Mouse (Mus musculus) cerebellum, adult 11-12 months (tissue): ENCODE results near the gene Tbxa2r.

Source experiments
- DNase-seq: peaks from one replicate; pipeline ENCODE4 v3.0.0; 2022

The Tbxa2r gene

GRCm38 (mm10) chr10:81322444-81322843 lies 6.1 kb upstream of the Tbxa2r start:
- peak; percentile 77 for DNase-seq

GRCm38 (mm10) chr10:81323141-81323775 lies 5.3 kb upstream of the Tbxa2r start:
- peak; percentile 57 for DNase-seq

GRCm38 (mm10) chr10:81323791-81324530 lies 4.6 kb upstream of the Tbxa2r start:
- peak; percentile 43 for DNase-seq

DNA sequence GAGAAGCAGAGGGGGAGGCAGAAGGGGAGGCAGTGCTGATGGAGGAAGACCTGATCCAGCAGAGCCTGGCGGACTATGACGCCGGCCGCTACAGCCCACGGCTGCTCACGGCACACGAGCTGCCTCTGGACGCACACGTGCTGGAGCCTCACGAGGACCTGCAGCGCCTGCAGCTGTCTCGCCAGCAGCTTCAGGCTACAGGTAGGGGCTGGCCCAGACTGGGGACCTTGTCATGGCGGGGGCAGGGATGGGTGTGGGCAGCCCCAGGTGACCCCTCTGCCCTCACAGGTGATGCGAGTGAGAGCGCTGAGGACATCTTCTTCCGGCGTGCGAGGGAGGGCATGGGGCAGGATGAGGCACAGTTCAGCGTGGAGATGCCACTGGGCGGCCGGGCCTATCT lies 3.4 kb upstream of the Tbxa2r start:
- peak; percentile 46 for DNase-seq

GRCm38 (mm10) chr10:81325781-81326180 lies 2.8 kb upstream of the Tbxa2r start:
- DNase-seq = peak; percentile 34

GRCm38 (mm10) chr10:81326858-81327257 lies 1.7 kb upstream of the Tbxa2r start:
- DNase-seq = no peak

DNA sequence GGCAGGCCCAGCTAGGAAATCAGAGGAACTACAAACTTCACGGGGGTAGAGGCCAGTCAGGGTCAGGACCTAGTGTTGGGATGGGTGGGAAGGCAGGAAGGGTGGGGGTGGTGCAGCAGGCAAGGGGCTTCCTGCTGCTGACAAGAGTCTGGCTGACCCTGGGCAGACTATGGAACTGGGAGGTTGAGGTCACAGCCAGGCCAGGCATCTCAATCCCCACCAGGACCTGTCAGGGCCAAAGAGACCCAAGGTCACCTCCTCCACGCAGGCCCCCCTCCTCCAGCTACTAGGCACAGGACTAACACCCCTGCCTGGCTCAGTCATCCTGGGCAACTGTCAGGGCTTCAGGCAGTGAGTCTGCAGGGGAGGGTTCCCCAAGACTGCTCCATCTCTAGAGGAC lies 572 bp upstream of the Tbxa2r start:
- no peak for DNase-seq

DNA sequence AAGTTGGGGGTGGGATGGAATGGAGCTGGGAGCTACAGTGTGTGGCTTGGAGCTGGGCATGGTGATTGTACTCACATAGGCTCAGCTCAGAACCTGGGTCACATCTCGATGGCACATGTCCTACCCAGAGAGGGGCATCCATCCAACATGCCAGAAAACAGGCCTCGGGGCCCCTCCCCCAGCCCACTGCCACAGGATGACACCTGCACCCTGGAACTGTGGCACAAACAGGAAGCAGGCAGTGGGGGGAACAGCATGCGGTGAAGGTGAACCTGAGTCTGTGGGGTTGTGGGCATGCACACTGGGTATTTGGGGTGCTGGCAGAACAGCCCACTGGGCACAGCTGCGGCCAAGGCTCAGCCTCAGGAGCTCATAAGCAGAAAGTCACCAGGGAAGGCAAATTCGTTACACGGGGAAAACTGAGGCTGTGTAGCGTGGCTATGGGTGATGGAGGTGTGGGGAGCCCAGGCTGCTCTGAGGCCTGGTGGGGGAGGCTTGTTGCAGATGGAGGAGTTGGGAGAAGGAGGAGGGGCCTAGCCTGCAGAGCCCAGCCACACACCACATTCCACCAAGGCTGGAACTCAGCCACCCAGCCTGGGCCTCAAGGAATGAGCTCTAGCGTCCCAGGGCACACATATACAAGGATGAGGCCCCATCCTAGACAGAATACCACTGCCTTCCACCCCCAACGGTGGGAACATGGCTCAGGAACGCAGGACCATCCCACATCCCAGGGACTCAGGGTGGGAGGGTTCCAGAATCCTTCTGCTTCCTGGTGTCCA lies 854 bp downstream of the Tbxa2r start:
- no peak for DNase-seq

DNA sequence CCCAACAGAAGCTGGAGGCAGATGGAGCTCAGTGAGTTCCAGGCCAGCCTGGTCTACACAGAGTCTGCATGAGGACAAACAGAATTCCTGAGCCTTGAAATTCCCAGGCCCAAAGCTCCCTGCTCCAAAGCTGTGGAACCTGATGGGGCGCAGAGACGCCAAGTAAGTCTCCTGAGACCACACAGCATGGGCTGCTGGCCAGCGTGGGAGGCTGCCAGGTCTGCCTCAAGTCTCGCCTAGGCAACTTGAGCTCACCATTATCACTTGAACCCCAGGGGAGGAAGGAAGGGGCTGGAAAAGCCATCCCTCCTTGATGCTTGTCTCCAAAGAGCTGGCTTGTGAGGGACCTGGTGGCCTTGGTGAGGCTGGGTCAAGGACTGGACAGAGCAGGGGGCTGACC lies 1.5 kb downstream of the Tbxa2r start:
- no peak for DNase-seq

- DNase-seq = no peak
These were observed 3.7 kb downstream of the Tbxa2r start for GRCm38 (mm10) chr10:81332277-81332676.

DNA sequence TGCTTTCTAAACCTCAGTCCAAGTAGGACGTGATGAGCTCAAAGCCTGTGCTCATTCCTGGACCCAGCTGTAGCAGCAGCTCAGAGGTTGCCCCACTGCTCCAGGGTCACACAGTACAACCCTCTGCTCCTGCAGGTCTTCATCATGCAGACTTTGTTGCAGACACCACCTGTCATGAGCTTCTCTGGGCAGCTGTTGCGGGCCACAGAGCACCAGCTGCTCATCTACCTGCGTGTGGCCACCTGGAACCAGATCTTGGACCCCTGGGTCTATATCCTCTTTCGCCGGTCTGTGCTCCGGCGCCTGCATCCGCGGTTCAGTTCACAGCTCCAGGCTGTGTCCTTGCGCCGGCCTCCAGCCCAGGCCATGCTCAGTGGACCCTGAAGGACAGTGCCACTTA lies 5.8 kb downstream of the Tbxa2r start:
- no peak for DNase-seq

DNA sequence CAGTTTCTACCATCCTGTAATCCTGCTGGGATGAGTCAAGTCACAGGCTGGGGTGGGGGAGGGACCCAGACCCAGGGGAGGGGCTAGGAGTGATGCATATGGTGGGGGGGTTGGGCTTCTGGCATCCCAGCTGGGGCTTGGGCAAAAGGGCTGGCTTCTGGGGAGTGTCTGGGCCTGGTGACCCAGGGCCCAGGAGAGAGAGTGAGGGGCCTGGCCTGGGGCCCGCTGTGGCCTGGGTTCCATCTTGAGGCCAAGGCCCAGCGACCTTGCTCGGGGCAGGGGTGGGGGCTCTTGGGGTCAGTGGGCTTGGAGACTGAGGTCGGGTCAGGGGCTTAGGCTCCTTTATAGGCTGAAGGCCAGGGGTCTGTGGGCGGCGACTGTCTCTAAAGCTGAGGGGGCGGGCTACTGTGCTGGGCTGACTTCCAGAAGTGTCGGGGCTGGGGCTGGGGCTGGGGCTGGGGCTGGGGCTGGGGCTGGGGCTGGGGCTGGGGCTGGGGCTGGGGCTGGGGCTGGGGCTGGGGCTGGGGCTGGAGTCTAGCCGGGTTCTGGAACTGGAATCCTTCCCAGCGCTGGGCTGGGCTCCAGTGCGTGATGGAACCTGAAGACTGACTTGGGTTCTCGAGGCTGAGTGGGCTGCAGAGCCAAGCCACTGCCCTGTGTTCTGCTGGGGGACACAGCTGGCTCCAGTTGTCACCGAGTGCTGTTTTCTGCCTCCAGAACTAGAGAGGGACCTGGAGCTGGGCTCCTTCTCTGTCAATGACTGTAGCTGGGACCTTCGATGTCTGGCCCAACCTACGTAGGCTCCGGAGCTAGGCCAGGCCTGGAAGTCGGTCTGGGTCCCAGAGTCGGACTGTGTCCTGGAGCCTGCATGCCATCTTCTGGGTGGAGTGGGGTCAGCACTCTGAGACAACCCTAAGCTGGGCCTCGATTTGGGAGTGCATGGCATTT lies 7.1 kb downstream of the Tbxa2r start:
- no peak for DNase-seq

GRCm38 (mm10) chr10:81336558-81336957 lies 8.0 kb downstream of the Tbxa2r start:
- no peak for DNase-seq

- DNase-seq = peak; percentile 26
These were observed 12.2 kb downstream of the Tbxa2r start for GRCm38 (mm10) chr10:81340551-81341332.

DNA sequence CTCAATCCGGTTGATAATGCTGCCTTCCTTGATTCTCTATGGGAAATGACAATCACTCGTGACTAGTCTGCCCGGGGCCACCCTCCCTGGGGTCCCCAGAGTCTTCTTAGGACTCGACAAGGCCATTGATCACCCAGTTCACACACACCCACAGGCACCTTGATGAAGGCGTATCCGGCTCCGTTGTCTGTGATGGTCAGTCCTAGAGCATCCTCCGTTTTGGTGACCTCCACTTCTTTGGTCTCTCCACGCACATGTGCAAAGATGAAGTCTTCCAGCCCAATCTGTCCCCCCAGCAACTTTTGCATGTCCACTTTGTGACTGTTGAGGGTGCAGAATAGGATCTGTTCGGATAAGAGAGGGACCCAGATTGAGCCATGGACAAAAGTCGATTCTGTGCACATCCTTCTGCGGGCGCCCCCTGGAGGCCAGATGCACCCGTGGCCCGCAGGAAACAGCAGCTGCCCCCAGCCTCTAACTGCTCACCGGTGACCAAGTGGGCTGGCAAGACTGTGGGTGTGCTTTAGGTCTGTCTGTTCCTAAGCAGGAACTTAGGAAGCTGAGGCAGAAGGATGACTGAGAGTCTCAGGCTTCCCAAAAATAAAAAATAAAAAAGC lies 12.9 kb downstream of the Tbxa2r start:
- DNase-seq = peak; percentile 42

DNA sequence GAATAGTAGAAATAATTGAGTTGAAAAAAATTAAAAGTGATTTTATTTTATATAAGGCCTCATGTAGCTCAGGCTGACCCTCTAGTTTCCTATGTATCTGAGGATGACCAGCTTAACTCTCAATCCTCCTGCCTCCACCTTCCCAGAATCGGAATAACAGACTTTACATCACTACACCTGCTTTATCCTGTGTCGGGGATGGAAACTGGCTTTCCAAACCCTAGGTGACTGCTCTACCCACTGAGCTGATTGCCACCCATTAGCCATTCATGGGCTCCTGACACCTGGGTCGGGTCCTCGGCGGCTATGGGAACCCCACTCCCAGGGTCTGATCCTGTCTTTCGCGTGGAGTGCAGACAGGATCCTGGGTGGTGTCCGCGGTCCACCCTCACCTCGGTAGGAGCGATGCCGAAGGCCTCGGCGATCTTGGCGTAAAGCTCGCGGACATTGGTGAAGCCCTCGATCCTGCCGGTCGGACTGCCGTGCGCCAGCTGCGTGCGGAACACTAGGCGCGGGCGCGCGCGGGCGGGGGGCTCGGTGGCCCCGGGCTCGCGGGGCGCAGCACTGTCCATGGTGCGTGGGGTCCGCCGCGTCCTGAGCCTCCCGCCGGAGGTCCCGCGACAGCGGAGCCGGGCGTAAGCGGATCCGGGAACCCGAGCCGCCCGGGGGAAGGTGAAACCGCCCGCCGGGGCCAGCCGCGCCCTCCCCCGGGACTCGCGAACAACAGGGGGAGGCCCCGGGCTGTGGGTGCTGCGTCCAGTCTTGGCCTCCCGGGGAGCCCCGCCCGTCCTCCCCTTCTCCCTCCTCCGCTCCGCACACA lies 14.4 kb downstream of the Tbxa2r start, which contains the start of gene Gipc3:
Gipc3 (minus strand) TSS at position 581 of the 820 bp plus-strand sequence.
- no peak for DNase-seq

GRCm38 (mm10) chr10:81344421-81345161 lies 16.1 kb downstream of the Tbxa2r start:
- peak; percentile 18 for DNase-seq

- DNase-seq = peak; percentile 27
These were observed 16.6 kb downstream of the Tbxa2r start for GRCm38 (mm10) chr10:81345162-81345534.

DNA sequence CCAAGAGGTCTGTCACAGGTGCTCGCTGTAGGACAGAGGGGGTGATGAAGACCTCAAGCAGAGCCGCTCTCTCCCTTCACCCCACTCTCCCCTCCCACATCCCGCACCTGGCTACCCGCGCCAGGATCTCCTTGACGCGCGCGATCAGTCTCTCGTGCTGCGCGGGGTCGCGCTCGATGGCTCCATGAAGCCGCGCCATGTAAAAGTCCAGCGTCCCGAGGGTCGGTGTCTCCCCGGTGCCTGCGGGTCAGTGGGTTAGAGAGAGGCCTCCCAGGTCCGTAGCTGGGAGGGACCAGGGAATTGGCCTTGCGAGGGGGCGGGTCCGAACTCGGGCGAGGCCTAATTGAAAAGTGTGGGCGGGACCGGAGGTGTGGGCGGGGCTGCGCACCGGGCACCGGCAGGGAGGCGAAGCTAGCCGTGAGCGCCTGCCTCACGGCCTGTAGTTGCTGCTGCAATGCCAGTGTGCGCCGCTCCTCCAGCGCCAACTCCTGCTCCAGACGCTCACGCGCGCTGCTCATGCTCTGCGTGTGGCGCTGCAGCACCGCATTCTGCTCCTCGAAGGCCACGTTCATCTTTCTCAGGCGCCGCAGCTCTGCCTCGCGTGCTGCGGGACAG lies 18.0 kb downstream of the Tbxa2r start:
- peak; percentile 46 for DNase-seq
